Mouse (Mus musculus): ENCODE measurements at regions not wholly inside any gene's neighbourhood (a gene's known extent, or its start where the extent isn't known, plus 50 kb on each side); places are given as distances from the start of the nearest gene placed in this dataset.

GRCm38 (mm10) chr9:69662394-69662793 lies 98.3 kb downstream of the Foxb1 start:
- no peak for DNase-seq (ENCODE audit: inconsistent ontology term)

- no peak for DNase-seq (ENCODE audit: inconsistent ontology term)
Observed at GRCm38 (mm10) chr9:69658276-69658675, 102.5 kb downstream of the Foxb1 start.

GRCm38 (mm10) chr9:69656053-69656452 lies 104.7 kb downstream of the Foxb1 start:
- no peak for DNase-seq (ENCODE audit: inconsistent ontology term)

DNA sequence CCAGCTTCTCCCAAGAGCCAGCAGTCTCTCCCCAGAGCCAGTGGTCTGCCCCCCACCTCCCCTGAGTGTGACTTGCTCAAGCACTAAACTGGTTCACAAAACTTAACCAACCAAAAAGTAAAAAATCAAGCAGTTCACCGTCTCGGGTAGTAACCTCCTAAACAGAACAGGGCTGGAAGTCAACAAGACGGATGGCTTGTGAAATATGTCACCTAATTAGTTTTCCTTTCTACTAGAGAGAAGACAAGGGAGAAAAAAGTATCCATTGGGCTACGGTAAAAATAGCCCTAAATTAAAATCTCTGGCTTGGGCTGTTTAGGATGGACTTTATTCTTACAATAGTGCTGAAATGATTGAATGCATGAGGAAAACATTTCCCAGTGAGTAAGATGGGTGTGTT lies 108.6 kb downstream of the Foxb1 start:
- DNase-seq (ENCODE audit: inconsistent ontology term): no peak

DNA sequence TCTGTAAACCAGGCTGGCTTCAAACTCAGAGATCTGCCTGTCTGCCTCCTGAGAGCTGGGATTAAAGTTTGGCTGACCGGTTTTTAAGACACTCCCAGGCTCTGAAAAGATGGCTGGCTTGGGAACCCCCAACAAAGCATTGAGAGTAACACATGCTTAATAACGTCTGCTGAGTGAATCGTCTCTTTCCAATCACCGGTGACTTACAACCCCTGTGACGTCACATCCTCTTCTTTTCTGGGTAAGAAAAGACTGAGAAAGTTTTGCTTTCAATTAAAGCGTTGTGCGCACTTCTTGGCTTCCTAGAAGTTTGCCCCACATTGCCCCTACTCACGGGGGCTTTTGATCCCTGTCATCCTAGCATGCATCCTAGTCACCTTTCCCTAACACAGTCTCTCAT lies 109.1 kb downstream of the Foxb1 start:
- DNase-seq (ENCODE audit: inconsistent ontology term): no peak

DNA sequence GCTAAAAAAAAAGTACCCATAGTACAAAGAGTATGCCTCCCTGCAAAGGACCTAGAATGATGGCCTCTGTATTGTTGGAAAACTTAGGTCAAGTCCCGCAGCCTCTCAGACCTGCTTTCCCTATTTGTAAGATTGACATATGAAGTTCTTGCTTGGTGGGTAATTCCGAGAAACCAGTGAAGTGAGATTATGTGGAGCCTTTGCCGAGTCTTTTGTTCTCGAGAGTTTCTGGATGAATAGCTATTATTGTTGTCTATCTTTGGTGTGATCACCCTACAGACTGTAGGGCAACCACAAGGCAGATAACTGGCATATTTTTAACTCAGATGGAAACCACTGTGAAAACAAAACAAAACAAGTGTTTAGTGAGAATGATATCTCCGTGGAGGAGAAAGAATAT lies 118.1 kb downstream of the Foxb1 start:
- peak; percentile 85 for DNase-seq (ENCODE audit: inconsistent ontology term)

DNA sequence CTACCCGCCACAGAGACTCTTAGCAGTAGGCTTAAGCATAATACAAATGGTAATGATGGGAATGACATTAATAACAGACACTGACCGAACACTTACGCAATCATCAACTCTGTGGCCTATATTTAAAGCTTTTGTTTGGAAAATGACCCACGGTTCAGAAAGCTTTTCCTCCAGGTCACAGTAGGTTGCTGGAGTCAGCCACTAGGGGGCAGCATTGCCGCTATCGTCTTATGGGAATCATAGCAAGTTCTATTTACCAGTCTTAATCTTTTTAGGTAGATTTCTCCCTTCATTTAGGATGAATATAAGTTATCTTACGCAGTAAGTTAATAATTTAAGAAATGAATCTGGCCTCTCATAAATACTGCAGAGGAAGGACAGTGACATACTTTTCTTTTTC lies 137.4 kb downstream of the Foxb1 start:
- peak; percentile 12 for DNase-seq (ENCODE audit: inconsistent ontology term)

DNA sequence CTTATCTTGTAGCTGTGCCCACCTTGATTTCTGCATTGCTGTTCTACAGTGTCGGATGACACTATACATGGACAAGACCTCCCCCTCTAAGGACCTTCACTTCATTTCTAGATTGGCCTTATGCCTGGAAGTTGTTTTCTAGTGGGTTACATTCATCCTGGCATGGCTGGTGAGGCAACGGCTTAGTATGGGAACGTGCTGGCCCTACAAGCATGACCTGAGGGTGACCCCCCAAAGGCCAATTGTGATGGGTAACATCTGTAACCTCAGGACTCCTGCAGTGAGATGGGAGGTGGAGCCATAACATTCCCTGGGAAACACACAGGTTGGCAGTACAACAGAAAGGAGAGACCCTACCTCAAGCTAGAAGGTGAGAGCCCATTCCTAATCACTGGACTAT lies 139.7 kb downstream of the Foxb1 start:
- no peak for DNase-seq (ENCODE audit: inconsistent ontology term)

DNA sequence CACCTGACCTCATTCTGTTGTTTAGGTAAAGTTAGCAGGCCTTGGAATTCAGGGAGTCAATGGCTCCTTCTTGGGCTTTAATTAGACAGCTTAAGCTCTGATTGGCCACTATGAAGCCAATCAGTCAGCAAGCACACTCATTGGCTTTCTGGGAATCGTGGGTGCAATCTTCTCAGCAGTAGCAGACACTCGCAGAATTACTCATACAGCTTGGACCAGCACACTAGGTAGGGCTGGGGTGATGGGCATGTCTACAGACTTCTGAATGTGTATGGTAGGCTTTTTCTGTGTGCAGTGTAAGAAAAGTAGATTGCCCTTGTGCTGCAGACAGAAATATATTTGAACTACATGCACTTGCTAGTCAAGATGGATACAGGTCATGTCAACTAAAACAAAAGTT lies 143.4 kb downstream of the Foxb1 start:
- DNase-seq (ENCODE audit: inconsistent ontology term): no peak

DNA sequence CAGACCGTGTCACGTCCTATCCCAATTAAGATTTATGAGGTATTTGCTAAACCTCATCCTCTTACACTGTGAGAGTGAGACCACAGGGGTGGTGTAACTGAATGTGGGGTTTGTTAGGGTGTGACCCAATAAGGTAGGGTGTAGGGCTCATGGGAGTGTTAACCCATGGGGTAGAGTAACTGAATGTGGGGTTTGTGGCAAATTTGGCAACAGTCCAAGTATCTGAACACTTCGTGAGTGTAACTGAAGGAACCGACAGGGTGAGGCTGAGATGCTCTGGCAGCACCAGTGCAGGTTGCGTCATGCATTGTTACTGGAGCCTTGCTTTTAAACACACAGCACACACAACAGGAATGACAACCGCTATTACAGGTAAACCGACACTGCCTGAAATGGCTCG lies 144.1 kb downstream of the Anxa2 start:
- no peak for DNase-seq (ENCODE audit: inconsistent ontology term)

GRCm38 (mm10) chr9:69592329-69593062 lies 139.1 kb downstream of the Anxa2 start:
- peak; percentile 60 for DNase-seq (ENCODE audit: inconsistent ontology term)

DNA sequence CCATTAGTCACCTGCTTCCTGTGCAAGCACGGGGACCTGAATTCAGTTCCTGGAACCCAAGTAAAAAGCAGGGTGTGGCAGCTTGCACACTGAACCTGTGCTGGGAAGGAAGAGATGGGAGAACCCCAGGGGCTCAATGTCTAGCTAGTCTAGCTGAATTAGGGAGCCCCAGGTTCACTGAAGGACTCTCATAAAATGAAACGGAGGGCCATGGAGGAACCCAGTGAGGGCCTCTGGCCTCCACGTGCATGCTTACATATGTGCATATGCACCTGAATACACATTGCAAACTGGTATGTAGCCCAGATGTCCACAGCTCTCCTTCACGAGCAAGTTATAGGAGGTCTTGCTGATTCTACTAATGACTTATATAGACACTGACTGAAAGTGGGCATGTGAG lies 135.4 kb downstream of the Anxa2 start:
- DNase-seq (ENCODE audit: inconsistent ontology term): no peak

DNA sequence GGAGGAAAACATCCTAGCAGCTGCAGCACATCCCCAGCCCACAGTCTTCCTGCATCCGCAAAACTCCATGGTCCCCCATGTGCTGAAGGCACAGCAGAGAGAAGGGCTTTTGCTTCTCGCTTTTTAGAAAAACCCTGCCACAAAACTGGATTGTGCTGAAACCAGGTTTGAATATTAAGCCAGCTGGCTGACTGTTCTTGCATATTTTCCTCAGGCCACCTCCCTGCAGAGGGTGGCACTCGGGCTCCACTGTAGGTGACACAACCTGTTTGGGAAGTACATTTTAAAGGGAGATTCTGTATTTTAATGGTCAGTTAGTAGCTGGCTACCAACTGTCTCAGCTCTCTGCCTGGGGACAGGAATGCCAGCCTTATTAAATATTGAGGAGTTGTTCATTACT lies 133.7 kb downstream of the Anxa2 start:
- DNase-seq (ENCODE audit: inconsistent ontology term): no peak

- no peak for DNase-seq (ENCODE audit: inconsistent ontology term)
Observed at GRCm38 (mm10) chr9:69581236-69581635, 127.8 kb downstream of the Anxa2 start.

GRCm38 (mm10) chr9:69577661-69578405 lies 124.4 kb downstream of the Anxa2 start:
- DNase-seq (ENCODE audit: inconsistent ontology term): no peak

DNA sequence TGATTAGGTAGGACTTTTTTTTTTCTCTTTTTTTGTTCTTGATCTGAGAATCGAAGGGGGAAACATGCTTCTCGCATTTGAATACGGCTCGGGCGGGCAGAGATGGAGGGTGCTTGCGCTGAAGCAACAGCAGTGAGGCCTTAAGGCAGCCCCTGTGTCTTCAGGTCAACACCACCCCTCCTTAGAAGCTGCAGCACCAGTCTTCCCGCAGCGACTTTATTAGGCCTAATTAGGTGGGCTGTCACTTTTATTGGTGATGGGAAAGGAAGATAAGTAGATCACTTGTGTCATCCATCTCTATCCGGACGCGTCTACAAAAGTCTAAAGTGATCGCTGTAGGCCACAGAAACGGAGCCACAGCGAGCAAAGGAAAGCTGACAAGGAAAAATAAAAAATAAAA lies 122.0 kb downstream of the Anxa2 start:
- DNase-seq (ENCODE audit: inconsistent ontology term): no peak

DNA sequence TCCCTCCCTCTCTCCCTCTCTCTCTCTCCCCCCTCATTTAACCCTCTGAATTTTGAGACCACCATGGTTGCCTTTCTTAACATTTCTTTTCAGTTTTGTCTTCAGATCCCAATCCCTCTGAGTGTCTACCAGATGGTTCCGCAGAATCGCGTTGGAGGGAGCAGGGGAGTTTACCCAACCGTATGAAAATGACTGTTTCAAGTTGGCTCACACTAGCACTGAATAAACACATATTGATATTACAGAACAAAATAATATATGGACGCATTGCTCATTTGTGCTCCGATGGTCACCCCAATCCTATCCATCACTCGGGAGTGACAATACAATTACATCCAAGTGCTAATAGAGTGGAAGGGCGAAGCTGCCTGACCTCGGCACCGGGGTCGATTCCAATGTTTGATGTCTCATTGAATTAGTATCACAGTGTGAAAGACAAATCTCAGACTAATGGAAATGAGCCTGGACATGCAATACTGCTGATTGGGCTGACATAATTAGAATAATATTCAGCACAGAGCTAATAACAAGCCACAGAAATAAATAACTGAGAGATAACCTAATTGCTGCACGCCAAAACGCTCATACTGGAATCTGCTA lies 115.3 kb downstream of the Anxa2 start:
- DNase-seq (ENCODE audit: inconsistent ontology term): peak; percentile 80

- no peak for DNase-seq (ENCODE audit: inconsistent ontology term)
Observed at GRCm38 (mm10) chr9:69568222-69568621, 114.8 kb downstream of the Anxa2 start.

- no peak for DNase-seq (ENCODE audit: inconsistent ontology term)
Observed at GRCm38 (mm10) chr9:69566996-69567395, 113.6 kb downstream of the Anxa2 start.

- no peak for DNase-seq (ENCODE audit: inconsistent ontology term)
Observed at GRCm38 (mm10) chr9:69543241-69543640, 89.8 kb downstream of the Anxa2 start.

All from Muller cell, postnatal 12 days (primary cell).